Comparison of ENCODE assay signal across 8 mouse cellular contexts in genomic region chr4:136069954-136070353, GRCm38 (mm10). TPM values are rescaled to one million over a fixed set of nuclear protein-coding genes. Genes with fewer than 3 reads are reported as not detected.
DNase-seq lines count a peak whose midpoint lies in the region; ATAC-seq and TF ChIP-seq lines count a peak whose summit lies in the region.

No protein-coding gene starts in this region.

- H3K27ac ChIP-seq in forebrain, embryonic 10.5 days, result peak overlapping the region; percentile 82
- peak overlapping the region; percentile 39 for H3K27ac ChIP-seq in heart, embryonic 15.5 days
- H3K27ac ChIP-seq in liver, embryonic 15.5 days (replicated peaks), result no peak overlapping the region
- no peak overlapping the region for H3K27ac ChIP-seq in neural tube, embryonic 14.5 days (ENCODE audit: low read depth, low read length)

- no peak overlapping the region for H3K9ac ChIP-seq in heart, embryonic 15.5 days
- no peak overlapping the region for H3K9ac ChIP-seq in liver, embryonic 15.5 days
- no peak overlapping the region for H3K9ac ChIP-seq in neural tube, embryonic 14.5 days (replicated peaks; ENCODE audit: low read depth, low read length)

- peak overlapping the region; percentile 20; the same call in 1 of the 2 replicates for H3K4me3 ChIP-seq in forebrain, embryonic 10.5 days
- H3K4me3 ChIP-seq in heart, embryonic 15.5 days, result no peak overlapping the region
- no peak overlapping the region for H3K4me3 ChIP-seq in liver, embryonic 15.5 days (replicated peaks)
- H3K4me3 ChIP-seq in neural tube, embryonic 14.5 days (ENCODE audit: low read depth, low read length), result no peak overlapping the region

- H3K4me1 ChIP-seq in forebrain, embryonic 10.5 days, result peaks cover 27% of the 10 kb centered on the region
- H3K4me1 ChIP-seq in heart, embryonic 15.5 days (replicated peaks), result peaks cover 17% of the 10 kb centered on the region
- peaks cover 23% of the 10 kb centered on the region for H3K4me1 ChIP-seq in liver, embryonic 15.5 days (replicated peaks)
- H3K4me1 ChIP-seq in neural tube, embryonic 14.5 days (ENCODE audit: control insufficient read depth, insufficient read depth, low read length), result no peaks in the 10 kb centered on the region

- TF ChIP-seq CTCF in brain, embryonic 14.5 days (IDR thresholded peaks at IDR 0.05; ENCODE audit: borderline replicate concordance, extremely low read depth, insufficient read depth, insufficient read length), result peak; percentile 98

- no peaks in the 10 kb centered on the region for H3K36me3 ChIP-seq in forebrain, embryonic 10.5 days (replicated peaks)
- no peaks in the 10 kb centered on the region for H3K36me3 ChIP-seq in heart, embryonic 15.5 days
- H3K36me3 ChIP-seq in liver, embryonic 15.5 days (replicated peaks), result no peaks in the 10 kb centered on the region
- H3K36me3 ChIP-seq in neural tube, embryonic 14.5 days (ENCODE audit: control insufficient read depth, insufficient read depth, low read length), result no peaks in the 10 kb centered on the region

- TF ChIP-seq POLR2A in brain, embryonic 14.5 days (IDR thresholded peaks at IDR 0.05; ENCODE audit: borderline replicate concordance, extremely low read depth, insufficient read depth, insufficient read length, poor library complexity, severe bottlenecking), result no peak

- no peaks in the 10 kb centered on the region for H3K9me3 ChIP-seq in forebrain, embryonic 10.5 days
- no peaks in the 10 kb centered on the region for H3K9me3 ChIP-seq in heart, embryonic 15.5 days (replicated peaks)
- H3K9me3 ChIP-seq in liver, embryonic 15.5 days (replicated peaks), result no peaks in the 10 kb centered on the region
- H3K9me3 ChIP-seq in neural tube, embryonic 14.5 days (ENCODE audit: control insufficient read depth, low read length), result no peaks in the 10 kb centered on the region

- 4% methylated on average over 18 of the region's 18 CpGs for WGBS in forebrain, embryonic 10.5 days
- 1% methylated on average over 18 of the region's 18 CpGs for WGBS in heart, embryonic 15.5 days
- 4% methylated on average over 18 of the region's 18 CpGs for WGBS in liver, embryonic 15.5 days (ENCODE audit: insufficient replicate concordance)
- WGBS in neural tube, embryonic 14.5 days, result 3% methylated on average over 18 of the region's 18 CpGs

- peak overlapping the region; percentile 36; the same call in 1 of the 2 replicates for H3K4me2 ChIP-seq in heart, embryonic 15.5 days
- H3K4me2 ChIP-seq in liver, embryonic 15.5 days, result no peak overlapping the region
- no peak overlapping the region; the same call in 1 of the 2 replicates for H3K4me2 ChIP-seq in neural tube, embryonic 14.5 days (ENCODE audit: low read depth, low read length)

- DNase-seq in CD8-positive naive resting alpha-beta T cell, adult 2 months (ENCODE audit: low read depth in 2 of 2, low spot score in 2 of 2), result peak; percentile 80 to 82
- DNase-seq in brain, embryonic 14.5 days (ENCODE audit: low read depth), result peak; percentile 92
- peak; percentile 92 for DNase-seq in forebrain, embryonic 10.5 days (ENCODE audit: extremely low spot score, low spot score)
- DNase-seq in kidney, postnatal 10 days, result peak; percentile 91
- peak; percentile 88 for DNase-seq in testis, postnatal 10 days (ENCODE audit: low spot score)

- H3K27me3 ChIP-seq in forebrain, embryonic 10.5 days (ENCODE audit: poor library complexity, severe bottlenecking), result peaks cover 19% of the 10 kb centered on the region
- no peaks in the 10 kb centered on the region for H3K27me3 ChIP-seq in heart, embryonic 15.5 days
- H3K27me3 ChIP-seq in liver, embryonic 15.5 days, result peaks cover 50% of the 10 kb centered on the region
- H3K27me3 ChIP-seq in neural tube, embryonic 14.5 days (ENCODE audit: control insufficient read depth, insufficient read depth, low read length), result no peaks in the 10 kb centered on the region

- ATAC-seq in heart, embryonic 15.5 days (replicated peaks; ENCODE audit: insufficient number of reproducible peaks, insufficient read depth, low FRiP score, low read depth), result peak; percentile 75
- peak; percentile 45; the same call in 1 of the 2 replicates for ATAC-seq in liver, embryonic 15.5 days (ENCODE audit: insufficient read depth)
- peak; percentile 68 for ATAC-seq in neural tube, embryonic 14.5 days (ENCODE audit: low read depth)

RNA-seq across cellular contexts. Expression of gene Rpl11, which starts 16.7 kb away (rescaled TPM):
- polyA plus RNA-seq in brain, embryonic 14.5 days (2012; rRNA removed), result 818 and 948 TPM in 2 replicates
- polyA plus RNA-seq in forebrain, embryonic 10.5 days (2016; fragmentation: Nextera tagmentation; extraction: Ambion mirVana), result 485 and 525 TPM in 2 replicates
- 236 and 245 TPM in 2 replicates for polyA plus RNA-seq in heart, embryonic 15.5 days (2015; fragmentation: Nextera tagmentation; extraction: Ambion mirVana)
- polyA plus RNA-seq in liver, embryonic 15.5 days (2015; fragmentation: Nextera tagmentation; extraction: Ambion mirVana), result 212 and 240 TPM in 2 replicates
- polyA plus RNA-seq in neural tube, embryonic 14.5 days (2014; fragmentation: Nextera tagmentation; extraction: Ambion mirVana), result 251 and 261 TPM in 2 replicates

RNA-seq across cellular contexts. Expression of gene Eloa, which starts 48.4 kb away (rescaled TPM):
- 17.1 and 21.8 TPM in 2 replicates for polyA plus RNA-seq in brain, embryonic 14.5 days (2012; rRNA removed)
- 35.2 and 36.7 TPM in 2 replicates for polyA plus RNA-seq in forebrain, embryonic 10.5 days (2016; fragmentation: Nextera tagmentation; extraction: Ambion mirVana)
- polyA plus RNA-seq in heart, embryonic 15.5 days (2015; fragmentation: Nextera tagmentation; extraction: Ambion mirVana), result 27.3 and 31.4 TPM in 2 replicates
- 27.0 and 29.6 TPM in 2 replicates for polyA plus RNA-seq in liver, embryonic 15.5 days (2015; fragmentation: Nextera tagmentation; extraction: Ambion mirVana)
- 29.7 and 32.2 TPM in 2 replicates for polyA plus RNA-seq in neural tube, embryonic 14.5 days (2014; fragmentation: Nextera tagmentation; extraction: Ambion mirVana)

Comparison
In these comparisons a context has a peak if more than half of its experiments do, and no peak if none do; other contexts are left out.
1. H3K27ac ChIP-seq: peak in forebrain, embryonic 10.5 days (single experiment) and heart, embryonic 15.5 days (single experiment); none in liver, embryonic 15.5 days (single experiment) and neural tube, embryonic 14.5 days (single experiment).
2. Peak in every context shown above with its lines, with median percentiles within 50 percentile points of each other: DNase-seq and ATAC-seq.